Mouse (Mus musculus): ENCODE data around the gene Gtf2h2. TPM values are rescaled to one million over a fixed set of nuclear protein-coding genes. Genes with fewer than 3 reads are reported as not detected.
"Not testable (repeated sequence)": the region's sequence is repeated elsewhere in the genome, so short reads cannot be mapped to it uniquely, and the experiment has no call there.

Gtf2h2 gene
- polyA plus RNA-seq, 1 experiment from 2014 or later: 65.2 TPM

- H3K27me3 ChIP-seq: no peaks in the 10 kb centered on the region
- WGBS: 87% methylated on average over 2 of the region's 2 CpGs
- no peak overlapping the region for H3K9ac ChIP-seq
- ATAC-seq (ENCODE audit: borderline replicate concordance, extremely low read depth, low FRiP score, low TSS enrichment): no peak
- no peak overlapping the region for H3K4me2 ChIP-seq
- H3K4me1 ChIP-seq: no peaks in the 10 kb centered on the region
- H3K27ac ChIP-seq: no peak overlapping the region
- H3K36me3 ChIP-seq: peaks cover 39% of the 10 kb centered on the region
- no peak overlapping the region for H3K4me3 ChIP-seq
- H3K9me3 ChIP-seq: no peaks in the 10 kb centered on the region
Measured at GRCm38 (mm10) chr13:100463527-100464222, 28.7 kb downstream of the Gtf2h2 start.

GRCm38 (mm10) chr13:100461336-100461735 lies 31.0 kb downstream of the Gtf2h2 start:
- 75% methylated on average over 3 of the region's 3 CpGs for WGBS
- Histone ChIP-seq H3K4me3 (no peak overlapping the region), H3K27ac (no peak overlapping the region), H3K27me3 (no peaks in the 10 kb centered on the region), H3K4me1 (no peaks in the 10 kb centered on the region), H3K4me2 (no peak overlapping the region), H3K9ac (no peak overlapping the region), H3K36me3 (peaks cover 18% of the 10 kb centered on the region), H3K9me3 (no peaks in the 10 kb centered on the region)
- no peak for ATAC-seq (ENCODE audit: borderline replicate concordance, extremely low read depth, low FRiP score, low TSS enrichment)

DNA sequence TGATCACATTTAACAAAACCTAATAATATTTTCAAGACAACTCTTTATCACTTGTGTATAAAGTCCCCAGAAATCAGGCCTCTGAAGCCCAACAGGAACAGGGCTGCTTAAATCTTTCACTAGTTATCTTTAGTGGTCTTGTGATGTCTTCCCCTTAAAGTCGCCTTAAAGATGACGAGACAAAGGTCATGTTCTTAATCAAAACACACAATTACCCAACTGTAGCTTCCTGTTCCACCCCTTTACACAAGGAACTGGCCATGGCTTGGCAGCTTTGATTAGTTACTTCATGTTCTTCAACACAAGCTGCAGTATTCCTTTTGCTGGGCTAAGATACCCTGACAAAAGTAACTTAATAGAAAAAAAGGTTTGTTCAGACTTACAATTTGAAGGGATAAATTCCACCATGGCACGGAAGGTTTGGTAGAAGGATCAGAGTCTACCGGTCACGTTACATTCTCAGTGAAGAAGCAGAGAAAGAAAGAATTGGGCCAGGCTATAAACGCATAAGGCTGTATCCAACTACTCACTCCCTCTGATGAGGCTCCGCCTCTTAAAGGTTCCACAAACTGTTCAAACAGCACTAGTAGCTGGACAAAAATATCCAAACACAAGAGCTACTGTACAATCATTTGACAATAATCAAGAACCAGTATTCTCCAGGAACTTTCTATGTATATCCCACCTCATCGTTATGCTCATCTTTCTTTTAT lies 39.8 kb downstream of the Gtf2h2 start, which contains the start of gene Naip1:
Gene Naip1, minus strand, starts transcription at position 455 of the 713 bp plus-strand sequence.
- ATAC-seq (ENCODE audit: borderline replicate concordance, extremely low read depth, low FRiP score, low TSS enrichment); H3K4me1 ChIP-seq; H3K4me3 ChIP-seq; H3K4me2 ChIP-seq; H3K9me3 ChIP-seq; H3K27ac ChIP-seq; H3K9ac ChIP-seq; H3K36me3 ChIP-seq; H3K27me3 ChIP-seq: not testable (repeated sequence)
- 74% methylated on average over 8 of the region's 8 CpGs for WGBS

- no peak overlapping the region for H3K4me2 ChIP-seq
- H3K4me3 ChIP-seq: no peak overlapping the region
- no peak overlapping the region for H3K27ac ChIP-seq
- H3K9me3 ChIP-seq: no peaks in the 10 kb centered on the region
- H3K36me3 ChIP-seq: no peaks in the 10 kb centered on the region
- no peaks in the 10 kb centered on the region for H3K27me3 ChIP-seq
- 83% methylated on average over 1 of the region's 1 CpGs for WGBS
- H3K4me1 ChIP-seq: no peaks in the 10 kb centered on the region
- ATAC-seq (ENCODE audit: borderline replicate concordance, extremely low read depth, low FRiP score, low TSS enrichment): no peak
- no peak overlapping the region for H3K9ac ChIP-seq
Measured at GRCm38 (mm10) chr13:100449495-100449894, 42.9 kb downstream of the Gtf2h2 start.

- Histone ChIP-seq H3K4me1 (no peaks in the 10 kb centered on the region), H3K36me3 (no peaks in the 10 kb centered on the region), H3K9me3 (no peaks in the 10 kb centered on the region), H3K27ac (no peak overlapping the region), H3K9ac (no peak overlapping the region), H3K27me3 (no peaks in the 10 kb centered on the region), H3K4me2 (no peak overlapping the region), H3K4me3 (no peak overlapping the region)
- 53% methylated on average over 3 of the region's 3 CpGs for WGBS
- no peak for ATAC-seq (ENCODE audit: borderline replicate concordance, extremely low read depth, low FRiP score, low TSS enrichment)
Measured at GRCm38 (mm10) chr13:100440116-100440515, 52.3 kb downstream of the Gtf2h2 start.

GRCm38 (mm10) chr13:100438701-100439100 lies 53.7 kb downstream of the Gtf2h2 start:
- no peak overlapping the region for H3K9ac ChIP-seq
- no peak overlapping the region for H3K4me3 ChIP-seq
- WGBS: 27% methylated on average over 1 of the region's 1 CpGs
- H3K27me3 ChIP-seq: no peaks in the 10 kb centered on the region
- H3K4me1 ChIP-seq: no peaks in the 10 kb centered on the region
- H3K36me3 ChIP-seq: no peaks in the 10 kb centered on the region
- no peak overlapping the region for H3K27ac ChIP-seq
- H3K9me3 ChIP-seq: no peaks in the 10 kb centered on the region
- H3K4me2 ChIP-seq: no peak overlapping the region
- ATAC-seq (ENCODE audit: borderline replicate concordance, extremely low read depth, low FRiP score, low TSS enrichment): no peak

DNA sequence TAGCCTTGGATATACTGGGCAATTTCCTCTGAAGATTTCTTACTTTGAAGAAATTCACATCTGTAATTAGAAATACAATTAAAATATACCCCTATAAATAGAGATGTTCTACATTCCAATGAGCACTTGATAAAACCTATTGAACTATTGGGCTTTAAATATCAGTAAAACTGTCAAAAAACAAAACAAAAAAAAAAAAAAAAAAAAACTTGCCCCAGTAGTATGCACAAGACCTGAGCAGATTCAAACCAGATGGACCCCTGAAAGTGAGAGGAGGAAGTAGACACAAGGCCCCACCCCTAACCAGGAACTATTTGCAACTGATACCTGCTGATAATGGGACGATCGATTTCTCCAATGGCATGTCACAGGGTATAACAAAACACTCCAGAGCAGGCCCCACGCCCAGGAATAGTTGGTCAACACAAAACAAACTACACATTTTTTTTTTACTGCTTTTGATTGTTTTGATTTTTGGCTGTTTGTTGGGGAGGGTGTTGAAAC lies 55.0 kb downstream of the Gtf2h2 start:
- Histone ChIP-seq H3K4me1 (no peaks in the 10 kb centered on the region), H3K36me3 (no peaks in the 10 kb centered on the region), H3K9me3 (no peaks in the 10 kb centered on the region), H3K27me3 (no peaks in the 10 kb centered on the region), H3K4me2 (no peak overlapping the region), H3K9ac (no peak overlapping the region), H3K27ac (no peak overlapping the region), H3K4me3 (no peak overlapping the region)
- WGBS: 63% methylated on average over 3 of the region's 3 CpGs
- ATAC-seq (ENCODE audit: borderline replicate concordance, extremely low read depth, low FRiP score, low TSS enrichment): no peak

- ATAC-seq (ENCODE audit: borderline replicate concordance, extremely low read depth, low FRiP score, low TSS enrichment); H3K4me3 ChIP-seq: not testable (repeated sequence)
Measured at GRCm38 (mm10) chr13:100436556-100437163, 55.7 kb downstream of the Gtf2h2 start.

DNA sequence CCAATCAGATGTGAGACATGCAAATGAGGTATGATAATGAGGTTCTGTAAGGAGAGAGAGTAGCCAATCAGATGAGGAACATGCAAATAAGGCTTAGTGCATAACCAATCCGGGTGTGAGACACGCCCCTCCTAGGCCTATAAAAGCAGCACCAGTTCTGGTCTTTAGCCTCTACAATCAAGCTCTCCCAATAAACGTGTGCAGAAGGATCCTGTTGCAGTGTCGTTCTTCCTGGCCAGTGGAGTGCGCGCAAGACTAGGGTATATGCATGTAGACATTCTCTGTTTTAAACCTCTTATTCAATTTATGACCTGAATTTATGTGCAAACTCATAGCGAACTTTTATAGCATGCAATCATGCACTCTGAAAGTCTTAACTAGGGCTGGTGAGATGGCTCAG lies 72.4 kb downstream of the Gtf2h2 start:
- H3K4me3 ChIP-seq; H3K36me3 ChIP-seq; H3K4me2 ChIP-seq; H3K4me1 ChIP-seq; H3K27ac ChIP-seq; H3K9me3 ChIP-seq; H3K27me3 ChIP-seq; ATAC-seq (ENCODE audit: borderline replicate concordance, extremely low read depth, low FRiP score, low TSS enrichment); H3K9ac ChIP-seq: not testable (repeated sequence)
- 84% methylated on average over 7 of the region's 7 CpGs for WGBS

More at GRCm38 (mm10) chr13:100436556-100437163, 55.7 kb downstream of the Gtf2h2 start:
- H3K9me3 ChIP-seq, H3K9ac ChIP-seq, H3K27ac ChIP-seq, H3K4me1 ChIP-seq, H3K27me3 ChIP-seq, H3K4me2 ChIP-seq, H3K36me3 ChIP-seq: not testable (repeated sequence)
- WGBS: 81% methylated on average over 1 of the region's 1 CpGs

- Histone ChIP-seq H3K9me3 (peaks cover 7% of the 10 kb centered on the region; the same call in 1 of the 2 replicates), H3K9ac (no peak overlapping the region), H3K27me3 (no peaks in the 10 kb centered on the region), H3K4me1 (no peaks in the 10 kb centered on the region), H3K4me2 (no peak overlapping the region), H3K27ac (no peak overlapping the region), H3K4me3 (no peak overlapping the region), H3K36me3 (no peaks in the 10 kb centered on the region)
- no peak for ATAC-seq (ENCODE audit: borderline replicate concordance, extremely low read depth, low FRiP score, low TSS enrichment)
- 47% methylated on average over 1 of the region's 1 CpGs for WGBS
Measured at GRCm38 (mm10) chr13:100414428-100414827, 78.0 kb downstream of the Gtf2h2 start.

All from lung, embryonic 15.5 days (tissue).